Mouse (Mus musculus) ES-Bruce4 (cell line): ENCODE measurements at regions not wholly inside any gene's neighbourhood (a gene's known extent, or its start where the extent isn't known, plus 50 kb on each side); places are given as distances from the start of the nearest gene placed in this dataset.

Experiments
- H3K27ac ChIP-seq: 2 replicates; pipeline ENCODE4 v1.5.1; 2012; ENCODE audit warnings: low read length, inconsistent platforms; ENCODE audit not compliant: insufficient read depth
- H3K27me3 ChIP-seq: 2 replicates; pipeline ENCODE4 v1.6.1; 2012; ENCODE audit warnings: mild to moderate bottlenecking, low read length, inconsistent platforms; ENCODE audit not compliant: control insufficient read depth, poor library complexity, insufficient read depth, severe bottlenecking
- H3K36me3 ChIP-seq: 2 replicates; pipeline ENCODE4 v1.6.1; 2012; ENCODE audit warnings: inconsistent platforms, mild to moderate bottlenecking, low read length, moderate library complexity; ENCODE audit not compliant: control insufficient read depth, poor library complexity, insufficient read depth, severe bottlenecking
- H3K4me1 ChIP-seq: one replicate; pipeline ENCODE4 v1.8.1; 2011; ENCODE audit warnings: low read length; ENCODE audit not compliant: control insufficient read depth, insufficient read depth
- H3K4me3 ChIP-seq: 2 replicates; pipeline ENCODE4 v1.5.1; 2011; ENCODE audit warnings: low read depth, mild to moderate bottlenecking, low read length
- H3K9ac ChIP-seq: 2 replicates; pipeline ENCODE4 v1.6.1; 2012; ENCODE audit warnings: low read depth, mild to moderate bottlenecking, inconsistent platforms; ENCODE audit not compliant: poor library complexity, severe bottlenecking
- H3K9me3 ChIP-seq: replicated peaks from 2 replicates; pipeline ENCODE4 v1.6.1; 2012; ENCODE audit warnings: mild to moderate bottlenecking, low read length, inconsistent platforms; ENCODE audit not compliant: control insufficient read depth, poor library complexity, insufficient read depth, severe bottlenecking
- CTCF ChIP-seq: IDR thresholded peaks from one replicate; pipeline ENCODE4 v1.8.1; 2011; ENCODE audit warnings: low read depth, low read length
- EP300 ChIP-seq: IDR thresholded peaks from 2 replicates; pipeline ENCODE4 v1.6.1; 2011; ENCODE audit warnings: low read depth, low read length; ENCODE audit not compliant: insufficient read depth
- POLR2A ChIP-seq: IDR thresholded peaks from one replicate; pipeline ENCODE4 v1.8.1; 2011; ENCODE audit warnings: low read length; ENCODE audit not compliant: insufficient read depth

DNA sequence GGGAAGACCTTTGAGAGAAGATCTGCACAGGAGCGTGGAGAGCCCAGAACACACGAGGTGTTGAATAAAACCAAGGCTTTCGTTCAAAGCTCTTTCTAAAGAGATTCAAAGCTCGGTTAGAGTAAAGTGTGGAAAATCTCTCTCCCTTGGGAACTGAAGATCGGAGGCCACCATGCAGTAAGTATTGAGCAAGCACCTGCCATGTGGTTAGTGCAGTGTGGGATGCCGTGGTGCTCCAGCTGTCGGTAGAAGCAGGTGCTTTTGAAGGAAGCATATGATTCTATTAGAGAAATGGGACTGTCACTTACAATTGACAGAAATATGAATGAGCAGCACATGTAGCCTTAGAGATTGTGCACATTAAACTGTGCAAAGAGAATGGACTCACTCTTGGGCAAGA lies 108.5 kb upstream of the Dusp10 start:
- H3K9me3 ChIP-seq = no peaks in the 10 kb centered on the region
- TF ChIP-seq POLR2A = no peak
- H3K4me3 ChIP-seq = no peak overlapping the region
- H3K27ac ChIP-seq = no peak overlapping the region
- H3K4me1 ChIP-seq = no peaks in the 10 kb centered on the region
- H3K9ac ChIP-seq = no peak overlapping the region
- no peaks in the 10 kb centered on the region for H3K27me3 ChIP-seq
- no peaks in the 10 kb centered on the region for H3K36me3 ChIP-seq

DNA sequence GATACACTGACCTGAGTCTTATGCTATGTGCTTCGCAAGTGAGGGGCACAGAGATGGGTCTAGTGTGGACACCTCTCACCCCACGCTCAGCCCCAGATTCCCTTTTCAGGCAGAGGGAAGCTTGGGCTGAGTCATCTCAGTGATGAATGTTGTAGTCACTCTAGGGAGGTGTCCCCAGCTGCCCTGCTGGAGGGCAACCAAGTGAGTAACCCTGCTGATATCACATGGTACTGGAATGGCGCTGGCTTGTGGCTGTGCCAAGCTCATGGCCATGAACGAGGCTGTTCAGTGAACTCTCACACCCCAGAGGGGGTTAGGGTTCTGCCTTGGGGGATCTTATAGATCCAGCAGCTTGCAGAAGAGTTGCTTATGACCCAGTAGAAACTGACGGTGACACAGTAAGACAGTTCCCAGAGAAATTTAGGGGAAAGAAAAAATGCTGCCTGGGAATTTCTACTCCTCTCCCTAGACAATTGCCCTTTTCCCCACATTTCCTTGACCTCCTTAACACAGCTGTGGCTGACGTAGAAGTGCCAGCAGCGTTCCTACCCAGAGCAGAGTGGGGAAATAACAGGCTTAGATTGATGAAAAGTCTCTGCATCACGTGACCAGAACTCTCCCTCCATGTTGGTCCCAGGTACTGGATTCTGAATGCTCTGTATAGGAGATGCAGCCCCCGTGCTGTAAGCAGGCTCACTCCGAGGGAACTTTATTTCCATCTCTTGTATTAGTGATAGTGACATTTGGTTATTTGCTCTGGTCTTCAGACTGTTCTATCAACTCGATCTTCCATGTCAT lies 107.6 kb upstream of the Dusp10 start:
- Histone ChIP-seq H3K27ac (no peak overlapping the region), H3K9me3 (no peaks in the 10 kb centered on the region), H3K4me1 (no peaks in the 10 kb centered on the region), H3K9ac (no peak overlapping the region), H3K27me3 (no peaks in the 10 kb centered on the region), H3K4me3 (no peak overlapping the region), H3K36me3 (no peaks in the 10 kb centered on the region)
- TF ChIP-seq EP300 = no peak
- TF ChIP-seq POLR2A = no peak
- no peak for TF ChIP-seq CTCF

DNA sequence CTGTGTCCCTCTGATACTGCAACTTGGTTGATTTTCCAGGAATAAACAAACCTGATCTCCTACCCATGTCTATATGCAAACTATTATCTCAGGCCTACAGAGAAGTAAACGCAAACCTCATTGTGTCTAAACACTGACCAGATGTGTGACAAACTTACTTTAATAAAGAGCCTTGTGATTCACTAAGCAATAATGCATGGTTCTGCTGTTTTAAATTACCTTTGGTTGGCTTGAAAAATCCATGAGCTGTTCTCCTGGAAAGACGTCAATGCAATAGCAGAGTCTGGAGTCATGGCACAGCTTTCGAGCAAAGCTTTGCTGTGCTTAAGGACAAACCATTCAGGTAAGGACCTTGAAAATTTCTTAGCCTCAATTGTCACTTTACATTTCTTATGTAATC lies 95.4 kb upstream of the Dusp10 start:
- Histone ChIP-seq H3K9ac (no peak overlapping the region), H3K27me3 (no peaks in the 10 kb centered on the region), H3K36me3 (no peaks in the 10 kb centered on the region), H3K27ac (no peak overlapping the region), H3K4me3 (no peak overlapping the region), H3K9me3 (no peaks in the 10 kb centered on the region), H3K4me1 (no peaks in the 10 kb centered on the region)
- TF ChIP-seq EP300 = no peak
- no peak for TF ChIP-seq CTCF
- no peak for TF ChIP-seq POLR2A

DNA sequence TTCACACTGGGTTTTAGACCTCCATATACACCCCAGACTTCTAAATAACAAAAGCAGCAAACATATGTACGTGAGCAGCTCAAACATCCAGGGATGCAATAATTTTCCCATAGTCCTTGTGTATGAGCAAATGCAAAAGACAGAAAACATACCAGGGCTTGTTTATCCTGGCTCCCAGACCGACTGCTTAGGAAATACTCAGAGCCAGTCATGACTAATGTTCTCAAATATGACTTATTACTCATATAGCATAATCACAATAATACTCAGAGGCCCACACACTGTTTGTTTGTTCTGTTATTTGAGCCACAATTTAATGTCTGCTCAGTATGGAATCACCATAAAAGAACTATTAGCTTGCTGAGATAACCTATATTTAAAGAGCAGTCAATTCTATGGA lies 91.8 kb upstream of the Dusp10 start:
- H3K9ac ChIP-seq = no peak overlapping the region
- no peaks in the 10 kb centered on the region for H3K4me1 ChIP-seq
- H3K27me3 ChIP-seq = no peaks in the 10 kb centered on the region
- H3K36me3 ChIP-seq = no peaks in the 10 kb centered on the region
- no peak overlapping the region for H3K27ac ChIP-seq
- H3K9me3 ChIP-seq = no peaks in the 10 kb centered on the region
- TF ChIP-seq CTCF = no peak
- TF ChIP-seq EP300 = no peak
- TF ChIP-seq POLR2A = no peak
- H3K4me3 ChIP-seq = no peak overlapping the region

DNA sequence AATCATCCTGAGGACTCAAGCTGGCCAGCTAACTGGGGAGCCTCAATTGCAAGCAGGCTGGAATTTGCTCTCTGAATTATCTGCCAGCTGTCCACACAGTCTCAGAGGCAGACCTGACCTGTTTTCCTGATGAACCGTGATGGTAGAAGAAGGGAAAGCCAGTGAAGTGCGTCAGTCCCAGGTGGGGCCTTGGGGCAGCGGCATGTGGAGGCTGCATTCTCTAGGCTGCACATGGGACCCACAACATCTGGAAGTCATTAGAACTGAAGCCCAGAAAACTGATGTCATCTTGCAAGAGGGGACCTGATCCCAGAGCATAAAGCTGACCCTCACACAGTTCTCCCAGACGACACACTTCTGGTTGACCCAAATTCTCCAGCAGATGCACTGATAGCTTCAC lies 84.6 kb upstream of the Dusp10 start:
- Histone ChIP-seq H3K9ac (no peak overlapping the region), H3K27me3 (no peaks in the 10 kb centered on the region)
- TF ChIP-seq POLR2A (no peak), CTCF (no peak), EP300 (no peak)

DNA sequence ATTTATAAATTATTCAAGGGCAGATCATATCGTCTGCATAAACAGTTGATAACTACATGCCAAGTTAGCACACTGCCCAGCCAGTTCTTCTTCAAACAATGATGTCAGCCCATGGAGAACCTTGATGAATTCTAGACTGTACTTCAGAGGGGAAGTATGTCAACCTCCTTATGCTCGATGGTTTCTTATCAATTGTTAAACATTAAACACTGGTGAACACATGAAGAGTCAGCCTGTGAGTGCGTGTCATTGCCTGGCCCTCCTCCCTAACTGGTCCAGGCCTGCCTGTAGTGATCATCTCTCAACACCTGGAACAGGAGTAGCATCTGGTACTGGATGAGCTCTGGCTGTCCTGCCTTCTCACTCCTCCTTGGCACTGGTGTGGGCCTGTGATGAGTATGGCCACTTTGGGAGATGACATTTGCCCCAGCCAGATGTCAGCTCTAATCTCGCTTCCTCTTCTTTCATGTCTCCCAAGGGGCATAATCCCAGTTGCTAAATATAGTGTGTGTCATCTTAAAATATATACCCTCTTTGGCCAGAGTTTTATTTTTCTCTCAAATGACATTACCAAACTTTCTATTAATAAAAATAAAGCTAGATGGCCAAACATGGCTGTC lies 82.6 kb upstream of the Dusp10 start:
- Histone ChIP-seq H3K27ac (no peak overlapping the region), H3K4me3 (no peak overlapping the region), H3K27me3 (no peaks in the 10 kb centered on the region), H3K9me3 (no peaks in the 10 kb centered on the region), H3K4me1 (no peaks in the 10 kb centered on the region), H3K9ac (no peak overlapping the region), H3K36me3 (no peaks in the 10 kb centered on the region)
- TF ChIP-seq EP300 (no peak), CTCF (no peak), POLR2A (no peak)

More for the DNA sequence above, 84.6 kb upstream of the Dusp10 start:
- Histone ChIP-seq H3K27ac (no peak overlapping the region), H3K9me3 (no peaks in the 10 kb centered on the region), H3K4me1 (no peaks in the 10 kb centered on the region), H3K36me3 (no peaks in the 10 kb centered on the region), H3K4me3 (no peak overlapping the region)
